Mouse (Mus musculus) thymus, postnatal 36 days (tissue): Measurements from ENCODE around the gene Rps3.

Experiments
- DNase-seq, 2 experiments: peaks; one replicate each; pipeline ENCODE4 v3.0.0; 2022; ENCODE audit warnings: mixed read lengths in 2 of 2

The Rps3 gene

GRCm38 (mm10) chr7:99474836-99475561 lies 8.5 kb downstream of the Rps3 start:
- no peak for DNase-seq

- no peak for DNase-seq
Measured at GRCm38 (mm10) chr7:99473638-99474407, 9.7 kb downstream of the Rps3 start.

- no peak for DNase-seq
Measured at GRCm38 (mm10) chr7:99471578-99471977, 12.0 kb downstream of the Rps3 start.

- no peak for DNase-seq
Measured at GRCm38 (mm10) chr7:99469680-99470405, 13.7 kb downstream of the Rps3 start.

GRCm38 (mm10) chr7:99468283-99469132 lies 15.0 kb downstream of the Rps3 start:
- peak; percentile 77 to 88 for DNase-seq

- no peak for DNase-seq
Measured at GRCm38 (mm10) chr7:99467916-99468282, 15.6 kb downstream of the Rps3 start.

GRCm38 (mm10) chr7:99465811-99466210 lies 17.7 kb downstream of the Rps3 start, which contains the start of gene Klhl35:
Gene Klhl35, plus strand, starts transcription at chr7:99466004.
- DNase-seq, result no peak

- no peak for DNase-seq
Measured at GRCm38 (mm10) chr7:99463120-99463519, 20.4 kb downstream of the Rps3 start.

- no peak for DNase-seq
Measured at GRCm38 (mm10) chr7:99459888-99460652, 23.5 kb downstream of the Rps3 start.

- no peak for DNase-seq
Measured at GRCm38 (mm10) chr7:99458849-99459248, 24.7 kb downstream of the Rps3 start.

GRCm38 (mm10) chr7:99454044-99454443 lies 29.5 kb downstream of the Rps3 start:
- no peak for DNase-seq

- no peak for DNase-seq
Measured at GRCm38 (mm10) chr7:99452859-99453258, 30.7 kb downstream of the Rps3 start.

GRCm38 (mm10) chr7:99450703-99451102 lies 32.8 kb downstream of the Rps3 start:
- peak; percentile 24 to 46 for DNase-seq

GRCm38 (mm10) chr7:99449751-99450150 lies 33.8 kb downstream of the Rps3 start:
- DNase-seq, result no peak

- DNase-seq, result peak; percentile 31 to 42
Measured at GRCm38 (mm10) chr7:99449063-99449462, 34.5 kb downstream of the Rps3 start.

GRCm38 (mm10) chr7:99448619-99449018 lies 34.9 kb downstream of the Rps3 start:
- DNase-seq, result no peak

- no peak for DNase-seq
Measured at GRCm38 (mm10) chr7:99447323-99447722, 36.2 kb downstream of the Rps3 start.

GRCm38 (mm10) chr7:99445833-99446232 lies 37.7 kb downstream of the Rps3 start:
- no peak for DNase-seq

- no peak for DNase-seq
Measured at GRCm38 (mm10) chr7:99444012-99444411, 39.5 kb downstream of the Rps3 start.

- no peak for DNase-seq
Measured at GRCm38 (mm10) chr7:99443164-99443563, 40.4 kb downstream of the Rps3 start.

GRCm38 (mm10) chr7:99441534-99442072 lies 41.9 kb downstream of the Rps3 start:
- no peak for DNase-seq
